Mouse (Mus musculus): Measurements from ENCODE around the gene Gsx2. TPM values are rescaled to one million over a fixed set of nuclear protein-coding genes. Genes with fewer than 3 reads are reported as not detected.

Gsx2 gene
- polyA plus RNA-seq, 1 experiment = not detected

DNA sequence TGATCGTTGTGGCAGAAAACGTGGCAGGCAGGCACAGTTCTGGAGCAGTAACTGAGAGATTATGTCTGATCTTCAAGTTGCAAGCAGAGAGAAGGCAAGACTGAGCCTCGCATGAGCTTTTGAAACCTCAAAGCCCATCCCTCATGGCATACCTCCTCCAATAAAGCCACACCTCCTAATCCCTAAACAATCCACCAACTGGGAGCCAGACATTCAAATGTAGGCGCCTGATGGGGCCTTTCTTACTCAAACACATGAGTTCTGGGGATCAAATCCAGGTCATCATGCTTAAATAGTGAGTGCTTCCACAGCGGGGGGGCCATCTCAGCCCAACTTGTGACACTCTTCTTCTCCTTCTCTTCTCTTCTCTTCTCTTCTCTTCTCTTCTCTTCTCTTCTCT lies 36.4 kb downstream of the Gsx2 start:
- Histone ChIP-seq H3K4me3 (ENCODE audit: insufficient read depth, poor library complexity, severe bottlenecking) (no peak overlapping the region), H3K79me3 (ENCODE audit: low read depth) (no peaks in the 10 kb centered on the region), H3K27me3 (ENCODE audit: control insufficient read depth, insufficient read depth, insufficient read length) (no peaks in the 10 kb centered on the region), H3ac (ENCODE audit: control insufficient read depth, insufficient read length, low read depth) (no peak overlapping the region), H3K36me3 (ENCODE audit: control insufficient read depth, insufficient read depth) (no peaks in the 10 kb centered on the region), H3K79me2 (ENCODE audit: control insufficient read depth, insufficient read depth) (no peaks in the 10 kb centered on the region)
- TF ChIP-seq MYOG (IDR thresholded peaks at IDR 0.05; ENCODE audit: control insufficient read depth, extremely low read depth, insufficient read length) = no peak
- no peak for TF ChIP-seq CEBPB (IDR thresholded peaks at IDR 0.05; ENCODE audit: low read depth)
- no peak for TF ChIP-seq MAX (IDR thresholded peaks at IDR 0.05)
- no peak for TF ChIP-seq CTCF (IDR thresholded peaks at IDR 0.05; ENCODE audit: control insufficient read depth, insufficient read depth, insufficient read length)

DNA sequence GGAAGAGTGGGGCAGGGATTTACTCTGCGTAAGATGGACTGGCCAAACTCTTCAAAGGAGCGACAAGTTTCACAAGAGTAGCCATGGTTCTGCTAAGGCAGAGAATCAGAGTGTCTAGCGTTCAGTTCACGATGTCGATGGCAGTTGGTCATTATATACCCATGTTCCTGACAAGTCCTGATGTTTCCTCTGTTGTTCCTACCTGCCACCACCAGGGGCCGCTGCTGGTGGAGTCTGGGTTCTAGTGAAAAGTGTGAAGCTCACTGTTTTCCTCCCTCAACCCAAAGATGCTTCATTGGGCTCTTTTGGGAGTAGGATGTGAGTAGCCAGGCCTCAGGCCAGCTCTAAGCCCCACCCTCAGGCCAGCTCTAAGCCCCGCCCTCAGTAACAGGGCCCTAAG lies 43.4 kb downstream of the Gsx2 start:
- H3K27me3 ChIP-seq (ENCODE audit: control insufficient read depth, insufficient read depth, insufficient read length) = no peaks in the 10 kb centered on the region
- no peak overlapping the region for H3ac ChIP-seq (ENCODE audit: control insufficient read depth, insufficient read length, low read depth)
- no peaks in the 10 kb centered on the region for H3K36me3 ChIP-seq (ENCODE audit: control insufficient read depth, insufficient read depth)
- TF ChIP-seq MAX (IDR thresholded peaks at IDR 0.05) (no peak), CTCF (IDR thresholded peaks at IDR 0.05; ENCODE audit: control insufficient read depth, insufficient read depth, insufficient read length) (no peak), CEBPB (IDR thresholded peaks at IDR 0.05; ENCODE audit: low read depth) (no peak), FOSL1 (IDR thresholded peaks at IDR 0.05; ENCODE audit: insufficient read depth, low read length, poor library complexity, severe bottlenecking) (no peak), MYOG (IDR thresholded peaks at IDR 0.05; ENCODE audit: control insufficient read depth, extremely low read depth, insufficient read length) (no peak), USF1 (IDR thresholded peaks at IDR 0.05; ENCODE audit: low read depth) (no peak), MYOD1 (IDR thresholded peaks at IDR 0.05; ENCODE audit: control insufficient read depth, insufficient read length, low read depth) (no peak)
- H3K79me2 ChIP-seq (ENCODE audit: control insufficient read depth, insufficient read depth) = no peaks in the 10 kb centered on the region
- H3K4me3 ChIP-seq (ENCODE audit: insufficient read depth, poor library complexity, severe bottlenecking) = no peak overlapping the region
- no peaks in the 10 kb centered on the region for H3K79me3 ChIP-seq (ENCODE audit: low read depth)

DNA sequence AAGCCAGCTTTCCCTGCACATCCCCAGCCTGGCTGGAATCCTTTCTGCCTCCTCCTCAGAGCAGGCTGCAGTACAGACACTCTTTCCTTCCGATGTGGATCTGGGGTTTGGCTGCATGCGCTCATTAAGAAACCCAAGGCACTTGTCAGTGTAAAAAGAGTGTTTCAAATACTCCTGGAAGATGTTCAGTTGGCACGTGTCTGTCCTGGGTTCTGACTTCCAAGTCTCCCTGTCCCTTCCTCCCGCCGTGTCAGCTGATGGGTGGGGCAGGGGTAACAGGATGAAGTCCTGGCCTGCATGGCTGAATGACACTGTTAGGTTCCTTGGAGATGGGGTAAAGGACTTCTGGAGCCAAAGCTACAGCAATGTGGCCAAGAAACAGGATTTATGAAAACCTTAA lies 46.2 kb downstream of the Gsx2 start:
- H3K79me3 ChIP-seq (ENCODE audit: low read depth) = no peaks in the 10 kb centered on the region
- H3K36me3 ChIP-seq (ENCODE audit: control insufficient read depth, insufficient read depth) = no peaks in the 10 kb centered on the region
- no peaks in the 10 kb centered on the region for H3K79me2 ChIP-seq (ENCODE audit: control insufficient read depth, insufficient read depth)
- TF ChIP-seq USF1 (IDR thresholded peaks at IDR 0.05; ENCODE audit: low read depth) (no peak), CTCF (IDR thresholded peaks at IDR 0.05; ENCODE audit: control insufficient read depth, insufficient read depth, insufficient read length) (no peak), MYOG (IDR thresholded peaks at IDR 0.05; ENCODE audit: control insufficient read depth, extremely low read depth, insufficient read length) (no peak), FOSL1 (IDR thresholded peaks at IDR 0.05; ENCODE audit: insufficient read depth, low read length, poor library complexity, severe bottlenecking) (no peak), CEBPB (IDR thresholded peaks at IDR 0.05; ENCODE audit: low read depth) (no peak), MAX (IDR thresholded peaks at IDR 0.05) (no peak), MYOD1 (IDR thresholded peaks at IDR 0.05; ENCODE audit: control insufficient read depth, insufficient read length, low read depth) (no peak)
- no peaks in the 10 kb centered on the region for H3K27me3 ChIP-seq (ENCODE audit: control insufficient read depth, insufficient read depth, insufficient read length)
- no peak overlapping the region for H3K4me3 ChIP-seq (ENCODE audit: insufficient read depth, poor library complexity, severe bottlenecking)
- no peak overlapping the region for H3ac ChIP-seq (ENCODE audit: control insufficient read depth, insufficient read length, low read depth)

Other genes starting within 250 kb of the Gsx2 start
- gene Chic2, start 30.8 kb upstream of the Gsx2 start, polyA plus RNA-seq (2012; fragmentation: generic; extraction: Trizol) = 22.0 TPM
- gene Pdgfra, start 76.7 kb downstream of the Gsx2 start, polyA plus RNA-seq (2012; fragmentation: generic; extraction: Trizol) = 1.8 TPM